Mouse (Mus musculus) C2C12 (cell line): ENCODE data around the gene Ces3b.

Experiments used
- CEBPB ChIP-seq: IDR thresholded peaks from one replicate; pipeline ENCODE4 v1.6.1; 2011; ENCODE audit warnings: low read depth, mild to moderate bottlenecking, control low read depth, moderate library complexity
- CTCF ChIP-seq: IDR thresholded peaks from one replicate; pipeline ENCODE4 v1.5.1; 2011; ENCODE audit not compliant: control insufficient read depth, insufficient read depth, insufficient read length

GRCm38 (mm10) chr8:105131509-105131908 lies 48.0 kb downstream of the Ces3b start, which contains the start of gene Ces4a:
- TF ChIP-seq CTCF (no peak), CEBPB (no peak)
